Mouse (Mus musculus) heart, postnatal 0 days (tissue): ENCODE data around the gene Dlgap4.

Experiments
- CTCF ChIP-seq: IDR thresholded peaks from 2 replicates; pipeline ENCODE4 v1.5.1; 2016; ENCODE audit warnings: antibody characterized with exemption, control low read depth, low read depth
- EP300 ChIP-seq: IDR thresholded peaks from 2 replicates; pipeline ENCODE4 v1.6.1; 2016; ENCODE audit warnings: antibody characterized with exemption, low read depth

DNA sequence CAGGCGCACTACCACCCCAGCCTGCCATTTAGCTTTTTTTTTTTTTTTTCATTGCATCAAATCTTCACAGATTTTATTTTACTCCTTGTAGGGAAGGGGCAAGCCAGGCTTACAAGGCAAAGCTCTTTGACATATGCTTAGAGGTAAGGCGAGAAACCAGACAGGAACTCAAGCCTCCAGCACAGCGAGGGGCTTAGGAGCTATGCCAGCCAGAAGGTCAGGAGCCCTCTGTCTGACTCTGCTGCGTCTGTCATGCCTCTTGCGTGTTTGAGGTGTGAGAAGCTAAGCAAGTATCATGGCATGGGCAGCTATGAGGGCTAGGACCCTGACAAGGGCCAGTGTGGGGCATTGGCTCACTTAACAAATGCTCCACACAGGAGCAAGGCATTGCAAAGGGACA lies 53.8 kb downstream of the Dlgap4 start:
- TF ChIP-seq CTCF, result no peak
- no peak for TF ChIP-seq EP300
